Comparison of ENCODE assay signal across 8 mouse cellular contexts in the genomic region with DNA sequence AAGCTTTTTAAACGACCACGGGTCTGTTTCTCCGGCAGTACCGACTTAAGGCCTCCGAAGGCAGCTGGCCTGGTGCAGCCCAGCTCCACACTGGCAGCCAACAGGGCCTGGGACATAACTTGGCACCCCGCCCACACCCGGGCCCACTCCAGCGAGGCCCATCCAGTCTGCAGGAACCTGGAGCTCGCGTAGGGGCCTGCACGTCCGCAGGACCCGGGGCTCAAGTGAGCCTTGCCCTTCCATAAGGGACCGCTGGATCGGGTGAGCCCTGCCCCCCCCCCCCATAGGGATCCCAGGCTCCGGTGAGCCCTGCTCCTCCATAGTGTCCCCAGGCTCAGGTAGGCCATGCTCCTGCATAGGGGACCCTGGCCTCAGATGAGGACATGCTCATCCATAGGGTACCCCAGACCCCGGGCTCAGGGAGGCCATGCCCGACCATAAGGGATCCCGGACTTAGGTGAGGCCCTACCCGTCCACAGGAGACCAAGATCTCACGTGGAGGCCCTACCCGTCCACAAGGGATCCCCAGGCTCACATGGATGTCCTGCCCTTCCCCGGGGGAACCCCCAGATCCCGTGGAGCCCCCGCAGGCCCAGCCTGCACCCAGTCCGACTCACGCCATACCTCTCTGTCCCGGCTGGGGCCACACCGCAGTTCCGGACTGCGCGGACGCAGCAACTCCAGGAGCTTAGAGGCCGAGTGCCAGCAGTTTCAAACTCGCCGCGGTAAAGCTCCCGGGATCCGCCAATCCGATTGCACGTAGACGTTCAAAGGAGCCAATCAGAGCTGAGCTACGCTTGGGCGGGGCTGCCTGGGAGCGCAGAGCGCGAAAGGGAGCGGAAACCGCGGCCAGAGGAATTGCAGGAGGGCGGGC. TPM values are rescaled to one million over a fixed set of nuclear protein-coding genes. Genes with fewer than 3 reads are reported as not detected.
DNase-seq lines count a peak whose midpoint lies in the region; ATAC-seq lines count a peak whose summit lies in the region.

TSS of gene Cdk1 (minus strand) at position 727 of the 874 bp plus-strand sequence.

- H3K36me3 ChIP-seq in heart, embryonic 14.5 days (ENCODE audit: control insufficient read depth, insufficient read depth, low read length): peaks cover 32% of the 10 kb centered on the region
- peaks cover 37% of the 10 kb centered on the region for H3K36me3 ChIP-seq in liver, embryonic 13.5 days
- peaks cover 4% of the 10 kb centered on the region; the same call in 1 of the 2 replicates for H3K36me3 ChIP-seq in stomach, embryonic 16.5 days (ENCODE audit: control insufficient read depth, insufficient read depth, low read length)

- no peak within 1 kb of the TSS for H3K27ac ChIP-seq in brown adipose tissue, adult 24 weeks (replicated peaks; ENCODE audit: low read depth, low read length)
- peak within 1 kb of the TSS; percentile 90 to 94 for H3K27ac ChIP-seq in heart, embryonic 14.5 days (replicated peaks in 1 of 2; ENCODE audit: control insufficient read depth in 1 of 2, insufficient read depth in 1 of 2, low read depth in 2 of 2, low read length in 2 of 2)
- peak within 1 kb of the TSS; percentile 89 for H3K27ac ChIP-seq in liver, embryonic 13.5 days
- H3K27ac ChIP-seq in stomach, embryonic 16.5 days (ENCODE audit: low read length): peak within 1 kb of the TSS; percentile 94

- peak; percentile 89 for ATAC-seq in heart, embryonic 14.5 days (ENCODE audit: insufficient number of reproducible peaks, insufficient read depth, low FRiP score, low read depth)
- ATAC-seq in liver, embryonic 13.5 days (ENCODE audit: low read depth): peak; percentile 93
- ATAC-seq in stomach, embryonic 16.5 days (ENCODE audit: insufficient read depth, low FRiP score): peak; percentile 95

- peak within 1 kb of the TSS; percentile 59 for H3K4me3 ChIP-seq in brown adipose tissue, adult 24 weeks (ENCODE audit: insufficient read depth, low read depth, low read length)
- peak within 1 kb of the TSS; percentile 72 to 90 for H3K4me3 ChIP-seq in heart, embryonic 14.5 days (ENCODE audit: control insufficient read depth in 1 of 2, insufficient read depth in 1 of 2, low read depth in 1 of 2, low read length in 2 of 2)
- peak within 1 kb of the TSS; percentile 97 for H3K4me3 ChIP-seq in liver, embryonic 13.5 days (replicated peaks)
- peak within 1 kb of the TSS; percentile 85 for H3K4me3 ChIP-seq in stomach, embryonic 16.5 days (replicated peaks; ENCODE audit: low read length)

- WGBS in heart, embryonic 14.5 days: under 1% methylated on average over 51 of the region's 51 CpGs
- WGBS in liver, embryonic 13.5 days (ENCODE audit: insufficient replicate concordance): under 1% methylated on average over 51 of the region's 51 CpGs
- WGBS in stomach, embryonic 16.5 days: under 1% methylated on average over 51 of the region's 51 CpGs

- H3K27me3 ChIP-seq in heart, embryonic 14.5 days (ENCODE audit: control insufficient read depth, insufficient read depth, low read length): no peaks in the 10 kb centered on the region
- no peaks in the 10 kb centered on the region for H3K27me3 ChIP-seq in liver, embryonic 13.5 days
- no peaks in the 10 kb centered on the region for H3K27me3 ChIP-seq in stomach, embryonic 16.5 days (ENCODE audit: control insufficient read depth, insufficient read depth, low read length)

- 0 out of 2 replicates have a peak, but pooled peaks cover 3% of the 10 kb centered on the region for H3K9me3 ChIP-seq in heart, embryonic 14.5 days (ENCODE audit: control insufficient read depth, low read length)
- H3K9me3 ChIP-seq in liver, embryonic 13.5 days (replicated peaks): no peaks in the 10 kb centered on the region; the same call in 1 of the 2 replicates
- no peaks in the 10 kb centered on the region for H3K9me3 ChIP-seq in stomach, embryonic 16.5 days (replicated peaks; ENCODE audit: control insufficient read depth, low read length)

- DNase-seq in CD4-positive, CD25-positive, alpha-beta regulatory T cell, adult 2 months (ENCODE audit: low read depth, low spot score): peak; percentile 92
- DNase-seq in fibroblast of lung, adult 2 months (ENCODE audit: low read depth): peak; percentile 93
- peak; percentile 98 for DNase-seq in kidney, postnatal 14 days
- DNase-seq in liver, embryonic 13.5 days: peak; percentile 95
- peak; percentile 96 for DNase-seq in neural tube, embryonic 10.5 days (ENCODE audit: extremely low spot score, low spot score)

- H3K9ac ChIP-seq in heart, embryonic 14.5 days (ENCODE audit: low read length): peak within 1 kb of the TSS; percentile 86
- peak within 1 kb of the TSS; percentile 99 for H3K9ac ChIP-seq in liver, embryonic 13.5 days
- peak within 1 kb of the TSS; percentile 93 for H3K9ac ChIP-seq in stomach, embryonic 16.5 days (ENCODE audit: low read length)

- H3K4me2 ChIP-seq in heart, embryonic 14.5 days (ENCODE audit: low read length): peak within 1 kb of the TSS; percentile 83
- peak within 1 kb of the TSS; percentile 89 for H3K4me2 ChIP-seq in liver, embryonic 13.5 days
- peak within 1 kb of the TSS; percentile 84 for H3K4me2 ChIP-seq in stomach, embryonic 16.5 days (ENCODE audit: low read depth, low read length)

- H3K4me1 ChIP-seq in brown adipose tissue, adult 24 weeks (ENCODE audit: control insufficient read depth, insufficient read depth, insufficient read length, low read length): 0 out of 2 replicates have a peak, but pooled peaks cover 2% of the 10 kb centered on the region
- H3K4me1 ChIP-seq in heart, embryonic 14.5 days (ENCODE audit: control insufficient read depth in 2 of 2, insufficient read depth in 2 of 2, low read length in 2 of 2): peaks cover 18 to 31% of the 10 kb centered on the region in 2 experiments
- peaks cover 43% of the 10 kb centered on the region for H3K4me1 ChIP-seq in liver, embryonic 13.5 days (replicated peaks)
- peaks cover 24% of the 10 kb centered on the region for H3K4me1 ChIP-seq in stomach, embryonic 16.5 days (ENCODE audit: control insufficient read depth, insufficient read depth, low read length)

RNA-seq across cellular contexts. Expression of gene Cdk1, which starts in this region (rescaled TPM):
- polyA plus RNA-seq in brown adipose tissue, adult 24 weeks (2012; ENCODE audit: insufficient read depth, insufficient read length, missing spikeins): 1.7 TPM in 1 of 2 replicates, not detected in the other
- 338 and 355 TPM in 2 replicates for polyA plus RNA-seq in heart, embryonic 14.5 days (2014; fragmentation: Nextera tagmentation; extraction: Ambion mirVana)
- 343 and 345 TPM in 2 replicates for polyA plus RNA-seq in liver, embryonic 13.5 days (2015; fragmentation: Nextera tagmentation; extraction: Ambion mirVana)
- 323 and 372 TPM in 2 replicates for polyA plus RNA-seq in stomach, embryonic 16.5 days (2015; fragmentation: Nextera tagmentation; extraction: Ambion mirVana)

Comparison
In these comparisons a context has a peak if more than half of its experiments do, and no peak if none do; other contexts are left out.
1. RNA of gene Cdk1 (polyA plus RNA-seq): 338 to 355 TPM in heart, embryonic 14.5 days, 343 to 345 TPM in liver, embryonic 13.5 days and 323 to 372 TPM in stomach, embryonic 16.5 days; 1.7 TPM in brown adipose tissue, adult 24 weeks; every median in the first group is over 100 times any median in the second.
2. Peak in every context shown above with its lines, with median percentiles within 50 percentile points of each other: DNase-seq, H3K4me3 ChIP-seq, ATAC-seq, H3K4me2 ChIP-seq and H3K9ac ChIP-seq.